ENCODE assay signal across 13 mouse cellular contexts in the genomic region with DNA sequence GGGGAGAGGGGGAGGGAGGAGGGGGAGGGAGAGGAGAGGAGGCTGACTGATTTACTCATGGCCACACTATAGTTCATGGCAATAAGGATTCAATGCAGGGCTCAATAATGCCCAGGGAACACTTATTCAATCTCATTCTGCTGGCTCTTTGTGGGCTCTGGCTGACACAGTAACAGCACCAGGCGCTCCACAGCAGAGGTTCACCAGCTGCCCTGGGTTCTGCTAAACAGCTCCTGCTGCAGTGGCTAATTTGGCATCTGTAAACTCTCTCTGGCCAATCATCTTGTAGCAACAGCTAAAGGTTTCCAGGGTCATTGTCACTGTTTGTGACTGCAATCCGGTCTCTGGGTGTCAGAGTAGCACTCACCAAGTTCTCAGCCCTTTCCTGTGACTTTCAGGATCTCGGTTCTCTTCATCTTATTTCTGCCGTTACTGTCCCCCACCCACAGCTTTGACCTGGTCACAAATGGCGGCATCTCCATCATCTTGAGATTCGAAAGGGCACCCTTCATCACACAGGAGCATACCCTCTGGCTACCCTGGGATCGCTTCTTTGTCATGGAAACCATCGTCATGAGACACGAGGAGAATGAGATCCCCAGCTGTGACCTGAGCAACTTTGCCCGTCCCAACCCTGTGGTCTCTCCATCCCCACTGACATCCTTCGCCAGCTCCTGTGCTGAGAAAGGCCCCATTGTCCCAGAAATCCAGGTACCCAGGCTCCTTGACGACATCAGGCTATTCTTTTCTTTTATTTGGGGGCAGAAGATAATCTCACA.
DNase-seq lines count a peak whose midpoint lies in the region; ATAC-seq and TF ChIP-seq lines count a peak whose summit lies in the region.
"Had no signal": no experiment of that assay in that cellular context is flagged by ENCODE, and none has a peak within 500 bp of the region (broad histone marks: within the 10 kb centered on the region; RNA-seq: fewer than 3 reads in every experiment).

No protein-coding gene starts in this region.

- H3K9me3 ChIP-seq in hindbrain, embryonic 10.5 days, result no peaks in the 10 kb centered on the region
- H3K9me3 ChIP-seq in hindbrain, postnatal 0 days (ENCODE audit: low read length), result no peaks in the 10 kb centered on the region
- no peaks in the 10 kb centered on the region for H3K9me3 ChIP-seq in neural tube, embryonic 11.5 days (ENCODE audit: control insufficient read depth, low read length)
- no peaks in the 10 kb centered on the region for H3K9me3 ChIP-seq in limb, embryonic 12.5 days
- H3K9me3 ChIP-seq: heart, embryonic 12.5 days; liver, embryonic 15.5 days had no signal

- H3K27ac ChIP-seq in hindbrain, embryonic 10.5 days, result peak overlapping the region; percentile 72
- no peak overlapping the region for H3K27ac ChIP-seq in hindbrain, postnatal 0 days
- no peak overlapping the region for H3K27ac ChIP-seq in neural tube, embryonic 11.5 days (ENCODE audit: low read depth, low read length)
- peak overlapping the region; percentile 29; the same call in 1 of the 2 replicates for H3K27ac ChIP-seq in limb, embryonic 12.5 days
- H3K27ac ChIP-seq: liver, embryonic 15.5 days had no signal

- DNase-seq in hindbrain, embryonic 10.5 days (ENCODE audit: low spot score), result no peak
- DNase-seq in hindbrain, postnatal 0 days (ENCODE audit: low spot score), result no peak
- DNase-seq in neural tube, embryonic 11.5 days (ENCODE audit: low spot score), result no peak
- no peak for DNase-seq in neural tube, embryonic 10.5 days (ENCODE audit: extremely low spot score, low spot score)
- DNase-seq in Muller cell, postnatal 12 days (ENCODE audit: inconsistent ontology term), result no peak
- no peak for DNase-seq in layer of hippocampus, adult 18-20 months (ENCODE audit: low spot score in 2 of 2)
- DNase-seq in thymus, postnatal 0 days (ENCODE audit: low spot score), result no peak
- DNase-seq: adrenal gland, adult 8-10 months; kidney, adult 11 months had no signal

- no peak overlapping the region for H3K4me2 ChIP-seq in hindbrain, postnatal 0 days (ENCODE audit: low read depth, low read length)
- no peak overlapping the region for H3K4me2 ChIP-seq in neural tube, embryonic 11.5 days (ENCODE audit: low read depth)
- no peak overlapping the region for H3K4me2 ChIP-seq in limb, embryonic 12.5 days
- H3K4me2 ChIP-seq: heart, embryonic 12.5 days; liver, embryonic 15.5 days had no signal

- no peak for TF ChIP-seq CTCF in hindbrain, postnatal 0 days (IDR thresholded peaks at IDR 0.05; ENCODE audit: low read depth)

- H3K4me3 ChIP-seq in hindbrain, embryonic 10.5 days, result no peak overlapping the region
- no peak overlapping the region for H3K4me3 ChIP-seq in hindbrain, postnatal 0 days (ENCODE audit: low read length)
- no peak overlapping the region for H3K4me3 ChIP-seq in neural tube, embryonic 11.5 days (ENCODE audit: low read depth, low read length)
- H3K4me3 ChIP-seq in limb, embryonic 12.5 days (replicated peaks), result no peak overlapping the region
- H3K4me3 ChIP-seq: heart, embryonic 12.5 days; liver, embryonic 15.5 days had no signal

- H3K9ac ChIP-seq in hindbrain, postnatal 0 days (replicated peaks; ENCODE audit: low read length), result no peak overlapping the region
- no peak overlapping the region for H3K9ac ChIP-seq in neural tube, embryonic 11.5 days (ENCODE audit: low read length)
- no peak overlapping the region for H3K9ac ChIP-seq in limb, embryonic 12.5 days (replicated peaks)
- H3K9ac ChIP-seq: heart, embryonic 12.5 days; liver, embryonic 15.5 days had no signal

- peaks cover 46% of the 10 kb centered on the region for H3K36me3 ChIP-seq in hindbrain, embryonic 10.5 days
- H3K36me3 ChIP-seq in hindbrain, postnatal 0 days (ENCODE audit: insufficient read depth, low read length), result 0 out of 2 replicates have a peak, but pooled peaks cover 5% of the 10 kb centered on the region
- no peaks in the 10 kb centered on the region for H3K36me3 ChIP-seq in neural tube, embryonic 11.5 days (ENCODE audit: control insufficient read depth, insufficient read depth, low read length)
- H3K36me3 ChIP-seq in limb, embryonic 12.5 days, result peaks cover 69% of the 10 kb centered on the region
- H3K36me3 ChIP-seq: heart, embryonic 12.5 days; liver, embryonic 15.5 days had no signal

- WGBS in hindbrain, embryonic 10.5 days, result 53% methylated on average over 12 of the region's 12 CpGs
- 34% methylated on average over 12 of the region's 12 CpGs for WGBS in hindbrain, postnatal 0 days
- WGBS in neural tube, embryonic 11.5 days, result 36% methylated on average over 12 of the region's 12 CpGs
- 56% methylated on average over 12 of the region's 12 CpGs for WGBS in limb, embryonic 12.5 days

- no peaks in the 10 kb centered on the region for H3K27me3 ChIP-seq in hindbrain, embryonic 10.5 days (ENCODE audit: insufficient read depth, poor library complexity, severe bottlenecking)
- H3K27me3 ChIP-seq in hindbrain, postnatal 0 days (ENCODE audit: insufficient read depth, low read length), result no peaks in the 10 kb centered on the region
- no peaks in the 10 kb centered on the region for H3K27me3 ChIP-seq in neural tube, embryonic 11.5 days (ENCODE audit: control insufficient read depth, insufficient read depth, low read length)
- H3K27me3 ChIP-seq in limb, embryonic 12.5 days, result no peaks in the 10 kb centered on the region; the same call in 1 of the 2 replicates
- H3K27me3 ChIP-seq: heart, embryonic 12.5 days; Patski had no signal

- ATAC-seq in hindbrain, postnatal 0 days, result no peak
- peak; percentile 73 for ATAC-seq in neural tube, embryonic 11.5 days (ENCODE audit: insufficient read depth, low FRiP score, low TSS enrichment)
- ATAC-seq in limb, embryonic 12.5 days (ENCODE audit: insufficient number of reproducible peaks, insufficient read depth, low FRiP score, low TSS enrichment, low read depth), result no peak
- ATAC-seq: Patski had no signal

- H3K4me1 ChIP-seq in hindbrain, embryonic 10.5 days (replicated peaks), result peaks cover 21% of the 10 kb centered on the region
- H3K4me1 ChIP-seq in hindbrain, postnatal 0 days (ENCODE audit: insufficient read depth, low read length), result no peaks in the 10 kb centered on the region
- H3K4me1 ChIP-seq in neural tube, embryonic 11.5 days (ENCODE audit: control insufficient read depth, insufficient read depth, low read length), result peaks cover 6% of the 10 kb centered on the region; the same call in 1 of the 2 replicates
- peaks cover 6% of the 10 kb centered on the region; the same call in 1 of the 2 replicates for H3K4me1 ChIP-seq in limb, embryonic 12.5 days (replicated peaks)

Comparison
In these comparisons a context has a peak if more than half of its experiments do, and no peak if none do; other contexts are left out.
1. H3K27ac ChIP-seq: peak in hindbrain, embryonic 10.5 days (single experiment) and limb, embryonic 12.5 days (single experiment); none in hindbrain, postnatal 0 days (single experiment) and neural tube, embryonic 11.5 days (single experiment).